Mouse (Mus musculus) central nervous system, embryonic 18 days (tissue): ENCODE data around the gene Gal3st2. TPM values are rescaled to one million over a fixed set of nuclear protein-coding genes. Genes with fewer than 3 reads are reported as not detected.

Experiments
- polyA plus RNA-seq: library from polyadenylated mRNA; depleted of rRNA; stranded (reverse); fragments of >200 nt; gene quantifications from 2 replicates; pipeline ENCODE4 v1.2.3, GENCODE M21; 2012; rRNA removed

Gene Gal3st2
- 0.07 TPM in 1 of 2 replicates, not detected in the other for polyA plus RNA-seq

GRCm38 (mm10) chr1:93861048-93861447 lies at the start of gene Gal3st2:
Gene Gal3st2 (plus strand): TSS chr1:93861306.

GRCm38 (mm10) chr1:93824609-93825008 lies 36.5 kb upstream of the Gal3st2 start, which contains the start of gene D2hgdh:
Gene D2hgdh (plus strand): TSS chr1:93824909.

GRCm38 (mm10) chr1:93918011-93918410 lies 56.9 kb downstream of the Gal3st2 start, which contains the start of gene Gal3st2b:
Gene Gal3st2b (plus strand): TSS chr1:93918311.

Other genes with a start within 250 kb of the Gal3st2 start
- gene Stk25, start 202.6 kb upstream of the Gal3st2 start, polyA plus RNA-seq = 396 and 402 TPM in 2 replicates
- 84.4 and 91.5 TPM in 2 replicates for gene Bok, start 175.6 kb upstream of the Gal3st2 start, polyA plus RNA-seq
- 61.7 and 62.5 TPM in 2 replicates for gene Atg4b, start 109.8 kb upstream of the Gal3st2 start, polyA plus RNA-seq
- gene Thap4, start 106.4 kb upstream of the Gal3st2 start, polyA plus RNA-seq = 46.6 and 51.7 TPM in 2 replicates
- 191 and 196 TPM in 2 replicates for gene Dtymk, start 59.4 kb upstream of the Gal3st2 start, polyA plus RNA-seq
- 8.7 and 9.1 TPM in 2 replicates for gene Ing5, start 57.3 kb upstream of the Gal3st2 start, polyA plus RNA-seq
- 17.2 and 18.9 TPM in 2 replicates for gene D2hgdh, start 36.4 kb upstream of the Gal3st2 start, polyA plus RNA-seq
- not detected in 2 replicates for gene Gal3st2b, start 57.0 kb downstream of the Gal3st2 start, polyA plus RNA-seq
- not detected in 2 replicates for gene Gal3st2c, start 129.2 kb downstream of the Gal3st2 start, polyA plus RNA-seq
- 0.14 and 0.28 TPM in 2 replicates for gene Neu4, start 159.1 kb downstream of the Gal3st2 start, polyA plus RNA-seq
- 0.04 and 0.05 TPM in 2 replicates for gene Pdcd1, start 191.2 kb downstream of the Gal3st2 start, polyA plus RNA-seq